In the genomic region with DNA sequence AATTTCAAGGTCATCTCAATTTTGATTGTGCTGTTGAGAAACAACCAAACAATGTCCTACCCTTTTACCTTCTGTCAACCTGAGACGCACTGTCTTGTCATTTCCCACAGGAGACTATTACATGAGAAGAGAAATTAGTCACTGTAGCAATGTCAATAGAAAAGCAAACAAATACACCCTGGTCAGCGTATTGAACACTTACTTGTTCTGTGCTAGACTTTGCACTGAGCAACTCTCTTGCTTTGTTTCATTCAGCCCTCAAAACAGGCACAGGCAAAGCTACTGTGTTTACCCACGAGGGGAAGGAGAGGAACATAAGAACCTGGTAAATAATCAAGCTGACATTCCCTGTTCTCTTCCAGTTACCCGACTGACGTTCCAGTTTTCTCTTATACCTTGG, we compare ENCODE assay signal across 23 mouse cellular contexts.
A peak's percentile ranks its signal among the peaks of the same experiment; 100 is the strongest.
DNase-seq lines count a peak whose midpoint lies in the region; ATAC-seq and TF ChIP-seq lines count a peak whose summit lies in the region.
"Had no signal": no experiment of that assay in that cellular context is flagged by ENCODE, and none has a peak within 500 bp of the region (broad histone marks: within the 10 kb centered on the region; RNA-seq: fewer than 3 reads in every experiment).

No protein-coding gene starts in this region.

- no peaks in the 10 kb centered on the region for H3K27me3 ChIP-seq in kidney, embryonic 14.5 days (ENCODE audit: control insufficient read depth, insufficient read depth, low read length)
- no peaks in the 10 kb centered on the region for H3K27me3 ChIP-seq in liver, postnatal 0 days (ENCODE audit: insufficient read depth, low read length)
- H3K27me3 ChIP-seq in liver, embryonic 12.5 days (replicated peaks) = no peaks in the 10 kb centered on the region
- no peaks in the 10 kb centered on the region for H3K27me3 ChIP-seq in stomach, postnatal 0 days (ENCODE audit: control insufficient read depth, insufficient read depth, low read length)
- no peaks in the 10 kb centered on the region for H3K27me3 ChIP-seq in neural tube, embryonic 15.5 days (replicated peaks)
- H3K27me3 ChIP-seq in hindbrain, embryonic 10.5 days (ENCODE audit: insufficient read depth, poor library complexity, severe bottlenecking) = no peaks in the 10 kb centered on the region
- H3K27me3 ChIP-seq: embryonic facial prominence, embryonic 13.5 days; embryonic facial prominence, embryonic 15.5 days; forebrain, embryonic 12.5 days had no signal

- no peak overlapping the region for H3K4me3 ChIP-seq in kidney, embryonic 14.5 days (ENCODE audit: low read length)
- no peak overlapping the region for H3K4me3 ChIP-seq in liver, postnatal 0 days (ENCODE audit: low read depth, low read length)
- H3K4me3 ChIP-seq in liver, embryonic 12.5 days = no peak overlapping the region
- no peak overlapping the region for H3K4me3 ChIP-seq in stomach, postnatal 0 days (ENCODE audit: low read depth, low read length)
- no peak overlapping the region for H3K4me3 ChIP-seq in neural tube, embryonic 15.5 days (replicated peaks)
- no peak overlapping the region for H3K4me3 ChIP-seq in hindbrain, embryonic 10.5 days
- H3K4me3 ChIP-seq: embryonic facial prominence, embryonic 13.5 days; embryonic facial prominence, embryonic 15.5 days; erythroblast, embryonic 14.5 days; forebrain, embryonic 10.5 days; forebrain, embryonic 12.5 days had no signal

- H3K9me3 ChIP-seq in kidney, embryonic 14.5 days (ENCODE audit: control insufficient read depth, low read length) = no peaks in the 10 kb centered on the region
- no peaks in the 10 kb centered on the region for H3K9me3 ChIP-seq in liver, postnatal 0 days (ENCODE audit: low read length)
- no peaks in the 10 kb centered on the region for H3K9me3 ChIP-seq in liver, embryonic 12.5 days (replicated peaks)
- H3K9me3 ChIP-seq in stomach, postnatal 0 days (ENCODE audit: control insufficient read depth, low read length) = no peaks in the 10 kb centered on the region
- H3K9me3 ChIP-seq in neural tube, embryonic 15.5 days (replicated peaks) = no peaks in the 10 kb centered on the region
- H3K9me3 ChIP-seq in hindbrain, embryonic 10.5 days = no peaks in the 10 kb centered on the region
- H3K9me3 ChIP-seq: embryonic facial prominence, embryonic 13.5 days; embryonic facial prominence, embryonic 15.5 days; forebrain, embryonic 10.5 days; forebrain, embryonic 12.5 days had no signal

- H3K4me1 ChIP-seq in kidney, embryonic 14.5 days (ENCODE audit: control insufficient read depth, insufficient read depth, low read length) = no peaks in the 10 kb centered on the region
- H3K4me1 ChIP-seq in liver, postnatal 0 days (ENCODE audit: insufficient read depth) = no peaks in the 10 kb centered on the region
- H3K4me1 ChIP-seq in liver, embryonic 12.5 days = no peaks in the 10 kb centered on the region
- H3K4me1 ChIP-seq in stomach, postnatal 0 days (replicated peaks; ENCODE audit: control insufficient read depth, insufficient read depth) = no peaks in the 10 kb centered on the region
- no peaks in the 10 kb centered on the region for H3K4me1 ChIP-seq in neural tube, embryonic 15.5 days
- no peaks in the 10 kb centered on the region for H3K4me1 ChIP-seq in hindbrain, embryonic 10.5 days (replicated peaks)
- H3K4me1 ChIP-seq: embryonic facial prominence, embryonic 13.5 days; embryonic facial prominence, embryonic 15.5 days; forebrain, embryonic 10.5 days; forebrain, embryonic 12.5 days had no signal

- TF ChIP-seq CTCF in liver, postnatal 0 days (IDR thresholded peaks at IDR 0.05; ENCODE audit: low read depth) = no peak
- no peak for TF ChIP-seq CTCF in stomach, postnatal 0 days (IDR thresholded peaks at IDR 0.05; ENCODE audit: low read depth)

- H3K4me2 ChIP-seq in kidney, embryonic 14.5 days (replicated peaks; ENCODE audit: low read depth, low read length) = no peak overlapping the region
- peak overlapping the region; percentile 3; the same call in 1 of the 2 replicates for H3K4me2 ChIP-seq in liver, postnatal 0 days (ENCODE audit: low read depth, low read length)
- H3K4me2 ChIP-seq in liver, embryonic 12.5 days = no peak overlapping the region
- H3K4me2 ChIP-seq in stomach, postnatal 0 days (replicated peaks; ENCODE audit: low read depth) = no peak overlapping the region
- no peak overlapping the region for H3K4me2 ChIP-seq in neural tube, embryonic 15.5 days
- H3K4me2 ChIP-seq: embryonic facial prominence, embryonic 13.5 days; embryonic facial prominence, embryonic 15.5 days; forebrain, embryonic 12.5 days had no signal

- TF ChIP-seq EP300 in liver, postnatal 0 days (IDR thresholded peaks at IDR 0.05; ENCODE audit: low read depth) = no peak
- no peak for TF ChIP-seq EP300 in stomach, postnatal 0 days (optimal IDR thresholded peaks at IDR 0.05)

- DNase-seq in kidney, adult 9 months = peak; percentile 21
- DNase-seq in liver, postnatal 0 days = no peak
- no peak for DNase-seq in stomach, postnatal 0 days (ENCODE audit: low spot score)
- DNase-seq in hindbrain, embryonic 10.5 days (ENCODE audit: low spot score) = no peak
- DNase-seq: adrenal gland, adult 2 months; adrenal gland, postnatal 10 days; adrenal gland, postnatal 25 days; cerebellum, adult 11 months; cerebellum, adult 18-20 months; cerebellum, adult 8-10 months; cerebellum, adult 9-11 months; cerebellum, postnatal 14 days; cerebellum, postnatal 36 days; embryo, embryonic 11 days had no signal

- ATAC-seq in kidney, embryonic 14.5 days (ENCODE audit: low FRiP score, low TSS enrichment) = no peak
- peak; percentile 74 for ATAC-seq in liver, postnatal 0 days
- no peak for ATAC-seq in liver, embryonic 12.5 days
- ATAC-seq in stomach, postnatal 0 days (ENCODE audit: low FRiP score, low TSS enrichment) = peak; percentile 65; the same call in 1 of the 2 replicates
- no peak for ATAC-seq in neural tube, embryonic 15.5 days (ENCODE audit: low FRiP score)
- ATAC-seq: forebrain, embryonic 14.5 days had no signal

- WGBS in kidney, embryonic 14.5 days = 62% methylated on average over 5 of the region's 5 CpGs
- WGBS in liver, postnatal 0 days (ENCODE audit: insufficient replicate concordance) = 47% methylated on average over 5 of the region's 5 CpGs
- WGBS in liver, embryonic 12.5 days (ENCODE audit: insufficient replicate concordance) = 56% methylated on average over 5 of the region's 5 CpGs
- 35% methylated on average over 5 of the region's 5 CpGs for WGBS in stomach, postnatal 0 days
- 68% methylated on average over 5 of the region's 5 CpGs for WGBS in neural tube, embryonic 15.5 days
- WGBS in hindbrain, embryonic 10.5 days = 65% methylated on average over 5 of the region's 5 CpGs

- no peaks in the 10 kb centered on the region for H3K36me3 ChIP-seq in kidney, embryonic 14.5 days (ENCODE audit: control insufficient read depth, insufficient read depth, low read length)
- H3K36me3 ChIP-seq in liver, postnatal 0 days (replicated peaks; ENCODE audit: insufficient read depth, low read length) = no peaks in the 10 kb centered on the region
- no peaks in the 10 kb centered on the region for H3K36me3 ChIP-seq in liver, embryonic 12.5 days
- H3K36me3 ChIP-seq in stomach, postnatal 0 days (ENCODE audit: control insufficient read depth, insufficient read depth, low read length) = no peaks in the 10 kb centered on the region
- no peaks in the 10 kb centered on the region for H3K36me3 ChIP-seq in neural tube, embryonic 15.5 days
- no peaks in the 10 kb centered on the region for H3K36me3 ChIP-seq in hindbrain, embryonic 10.5 days
- H3K36me3 ChIP-seq: embryonic facial prominence, embryonic 13.5 days; embryonic facial prominence, embryonic 15.5 days; forebrain, embryonic 10.5 days; forebrain, embryonic 12.5 days had no signal

- no peak overlapping the region for H3K9ac ChIP-seq in kidney, embryonic 14.5 days (ENCODE audit: low read depth, low read length)
- no peak overlapping the region for H3K9ac ChIP-seq in liver, postnatal 0 days (replicated peaks)
- H3K9ac ChIP-seq in liver, embryonic 12.5 days = no peak overlapping the region
- no peak overlapping the region for H3K9ac ChIP-seq in stomach, postnatal 0 days (ENCODE audit: low read length)
- H3K9ac ChIP-seq in neural tube, embryonic 15.5 days (replicated peaks) = no peak overlapping the region
- H3K9ac ChIP-seq: embryonic facial prominence, embryonic 13.5 days; embryonic facial prominence, embryonic 15.5 days; forebrain, embryonic 12.5 days had no signal

- H3K27ac ChIP-seq in kidney, embryonic 14.5 days (ENCODE audit: low read depth, low read length) = no peak overlapping the region
- no peak overlapping the region for H3K27ac ChIP-seq in liver, postnatal 0 days (ENCODE audit: low read depth)
- H3K27ac ChIP-seq in liver, embryonic 12.5 days = no peak overlapping the region
- H3K27ac ChIP-seq in stomach, postnatal 0 days (replicated peaks) = no peak overlapping the region
- H3K27ac ChIP-seq in neural tube, embryonic 15.5 days (replicated peaks) = no peak overlapping the region
- no peak overlapping the region for H3K27ac ChIP-seq in hindbrain, embryonic 10.5 days
- H3K27ac ChIP-seq: embryonic facial prominence, embryonic 13.5 days; embryonic facial prominence, embryonic 15.5 days; forebrain, embryonic 10.5 days; forebrain, embryonic 12.5 days had no signal

Comparison
In these comparisons a context has a peak if more than half of its experiments do, and no peak if none do; other contexts are left out.
1. ATAC-seq: peak in liver, postnatal 0 days (single experiment) and stomach, postnatal 0 days (single experiment); none in kidney, embryonic 14.5 days (single experiment), liver, embryonic 12.5 days (single experiment) and neural tube, embryonic 15.5 days (single experiment).